Mouse (Mus musculus) sigmoid colon, adult 10 weeks (tissue): ENCODE measurements around the gene Llgl1. TPM values are rescaled to one million over a fixed set of nuclear protein-coding genes. Genes with fewer than 3 reads are reported as not detected.

ENCODE experiments used
- polyA plus RNA-seq: library from polyadenylated mRNA; stranded (reverse); fragments of 350-450 nt; fragmentation: Illumina TruSeq; extraction: RNeasy Lipid Tissue Mini Kit (QIAGEN cat#74804); gene quantifications from one replicate; pipeline ENCODE4 v1.2.3, GENCODE M21; 2014; ENCODE audit warnings: low read depth, low replicate concordance

The Llgl1 gene
- 0.28 TPM for polyA plus RNA-seq

DNA sequence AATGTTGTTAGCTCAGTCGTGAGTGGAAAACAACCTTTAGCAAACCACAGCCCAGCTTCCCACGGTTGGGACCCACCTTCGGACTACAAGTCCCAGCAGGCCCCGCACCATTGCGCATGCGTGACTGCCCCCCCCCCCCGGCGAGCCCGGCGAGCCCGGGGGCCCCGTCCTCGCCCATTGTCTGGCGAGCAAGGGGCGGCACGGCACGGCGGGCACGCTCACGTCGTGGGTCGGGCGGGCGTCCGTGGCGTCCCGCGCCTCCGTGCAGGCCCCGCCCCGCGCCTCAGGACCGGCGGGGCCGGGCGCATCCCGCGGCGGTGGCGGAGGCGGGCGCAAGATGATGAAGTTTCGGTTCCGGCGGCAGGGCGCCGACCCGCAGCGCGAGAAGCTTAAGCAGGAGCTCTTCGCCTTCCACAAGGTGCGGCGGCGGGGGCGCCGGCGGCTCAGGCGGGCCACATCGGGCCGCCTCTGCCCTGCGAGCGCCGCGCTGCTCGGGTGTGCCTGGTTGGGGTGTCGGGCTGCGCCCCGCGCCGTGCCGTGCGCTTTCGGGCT, at the start of gene Llgl1:
Gene Llgl1 (plus strand): TSS at position 200 of the 552 bp plus-strand sequence.

DNA sequence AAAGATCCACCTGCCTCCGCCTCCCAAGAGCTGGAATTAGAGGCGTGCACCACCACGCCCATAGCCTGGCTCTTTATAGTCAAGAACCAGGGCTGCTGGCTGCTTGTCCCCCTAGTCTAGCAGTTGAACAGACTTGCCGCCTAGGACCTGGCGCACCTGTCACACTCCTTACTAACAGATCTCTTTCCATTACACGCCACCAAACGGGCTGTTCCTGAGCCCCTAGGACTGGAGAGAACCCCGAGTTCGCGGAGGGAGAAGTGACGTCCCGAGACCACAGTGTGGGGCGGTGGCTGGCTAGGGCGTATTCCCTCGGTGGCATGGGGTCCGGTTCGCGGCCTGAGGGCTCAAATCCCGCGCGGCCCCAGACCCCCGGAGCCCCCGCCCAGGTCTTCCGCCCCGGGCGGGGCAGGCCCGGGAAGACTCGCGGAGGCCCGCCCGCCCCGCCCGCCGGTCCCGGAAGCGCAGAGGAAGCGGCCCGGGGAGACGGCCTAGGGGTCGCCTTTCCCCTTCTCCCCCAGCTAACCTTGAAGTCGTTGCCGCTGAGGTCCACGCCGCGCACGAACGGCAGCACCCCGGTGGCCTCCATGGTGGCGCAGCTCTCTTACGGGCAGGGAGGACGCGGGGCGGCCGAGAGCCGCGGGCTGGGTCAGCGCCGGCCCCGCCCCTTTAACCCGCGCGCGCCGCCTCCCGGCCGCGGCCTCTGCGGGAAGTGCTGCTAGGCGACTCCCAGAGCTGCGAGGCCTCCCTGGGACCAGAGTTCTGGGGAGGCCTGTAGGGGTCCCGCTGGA, 27.3 kb downstream of the Llgl1 start, which contains the start of gene Flii:
Gene Flii (minus strand): TSS at position 663 of the 791 bp plus-strand sequence.

GRCm38 (mm10) chr11:60728260-60728761, 28.8 kb downstream of the Llgl1 start, which contains the start of gene Mief2:
Mief2 (plus strand) TSS chr11:60728398.

Other genes with a start within 250 kb of the Llgl1 start
- 13.3 TPM for gene Drg2, start 245.1 kb upstream of the Llgl1 start, polyA plus RNA-seq
- 0.06 TPM for gene Myo15, start 230.4 kb upstream of the Llgl1 start, polyA plus RNA-seq
- gene Alkbh5, start 163.3 kb upstream of the Llgl1 start, polyA plus RNA-seq: 61.4 TPM
- gene Flii, start 27.5 kb downstream of the Llgl1 start, polyA plus RNA-seq: 9.1 TPM
- 0.22 TPM for gene Mief2, start 28.7 kb downstream of the Llgl1 start, polyA plus RNA-seq
- gene Top3a, start 77.6 kb downstream of the Llgl1 start, polyA plus RNA-seq: 3.5 TPM
- 14.3 TPM for gene Smcr8, start 77.8 kb downstream of the Llgl1 start, polyA plus RNA-seq
- 34.1 TPM for gene Shmt1, start 112.0 kb downstream of the Llgl1 start, polyA plus RNA-seq
- gene Dhrs7b, start 130.9 kb downstream of the Llgl1 start, polyA plus RNA-seq: 6.7 TPM
- gene Tmem11, start 179.5 kb downstream of the Llgl1 start, polyA plus RNA-seq: 12.9 TPM
- gene Natd1, start 215.0 kb downstream of the Llgl1 start, polyA plus RNA-seq: 1.3 TPM
- 12.7 TPM for gene Map2k3, start 232.3 kb downstream of the Llgl1 start, polyA plus RNA-seq